Mouse (Mus musculus): ENCODE measurements around the gene Wsb1. TPM values are rescaled to one million over a fixed set of nuclear protein-coding genes. Genes with fewer than 3 reads are reported as not detected.

The Wsb1 gene
- 7.4 and 9.5 TPM in 2 replicates for polyA plus RNA-seq (2021; fragmentation: Nextera tagmentation)
- long read RNA-seq, experiment 1, transcript Wsb1-201 (9 exons, 2,476 nt) = major isoform, 23 of 165 reads
- long read RNA-seq, experiment 1, transcript Wsb1-206 (4 exons, 2,338 nt) = minor isoform, 11 of 165 reads
- long read RNA-seq, experiment 1, partial matches to known transcripts = 8 of 165 reads
- long read RNA-seq, experiment 1, other reads (novel, unspliced or antisense) = 122 of 165 reads
- long read RNA-seq, experiment 2, partial matches to known transcripts = 2 of 8 reads
- long read RNA-seq, experiment 2, other reads (novel, unspliced or antisense) = 2 of 8 reads

DNA sequence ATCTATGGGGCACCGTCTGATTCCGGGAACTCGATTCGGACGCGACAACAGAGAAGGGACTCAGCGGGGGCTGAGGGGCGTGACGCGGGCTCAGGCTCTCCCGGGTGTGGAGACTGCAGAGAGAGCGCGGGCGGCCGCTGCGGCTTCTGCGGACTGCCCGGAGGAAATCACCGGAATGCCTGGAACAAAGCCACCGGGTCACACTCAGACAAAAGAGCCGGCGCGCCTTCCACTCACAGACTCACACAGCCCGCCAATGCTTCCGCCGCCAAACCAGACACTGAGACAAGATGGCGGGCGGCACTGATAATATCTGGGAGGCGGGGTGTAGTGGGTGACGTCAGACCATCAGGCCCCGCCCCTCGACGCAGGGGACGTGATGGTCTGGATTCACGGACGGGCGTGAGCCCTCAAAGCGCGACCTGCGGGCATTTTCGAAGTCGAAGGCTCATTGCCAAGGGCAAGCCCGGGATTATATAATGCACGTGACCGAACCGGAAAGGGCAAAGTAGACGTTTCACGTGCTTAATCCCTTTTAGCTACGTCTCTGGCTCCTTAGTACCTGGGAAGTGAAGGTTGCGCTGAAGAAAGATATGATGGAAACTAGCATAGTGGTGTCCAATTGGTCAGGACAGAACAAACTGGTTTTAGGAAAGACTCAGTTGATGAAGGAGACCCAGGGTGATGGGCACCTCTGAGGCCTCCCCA, at the start of gene Wsb1:
TSS of gene Wsb1 (minus strand) at position 281 of the 708 bp plus-strand sequence.

DNA sequence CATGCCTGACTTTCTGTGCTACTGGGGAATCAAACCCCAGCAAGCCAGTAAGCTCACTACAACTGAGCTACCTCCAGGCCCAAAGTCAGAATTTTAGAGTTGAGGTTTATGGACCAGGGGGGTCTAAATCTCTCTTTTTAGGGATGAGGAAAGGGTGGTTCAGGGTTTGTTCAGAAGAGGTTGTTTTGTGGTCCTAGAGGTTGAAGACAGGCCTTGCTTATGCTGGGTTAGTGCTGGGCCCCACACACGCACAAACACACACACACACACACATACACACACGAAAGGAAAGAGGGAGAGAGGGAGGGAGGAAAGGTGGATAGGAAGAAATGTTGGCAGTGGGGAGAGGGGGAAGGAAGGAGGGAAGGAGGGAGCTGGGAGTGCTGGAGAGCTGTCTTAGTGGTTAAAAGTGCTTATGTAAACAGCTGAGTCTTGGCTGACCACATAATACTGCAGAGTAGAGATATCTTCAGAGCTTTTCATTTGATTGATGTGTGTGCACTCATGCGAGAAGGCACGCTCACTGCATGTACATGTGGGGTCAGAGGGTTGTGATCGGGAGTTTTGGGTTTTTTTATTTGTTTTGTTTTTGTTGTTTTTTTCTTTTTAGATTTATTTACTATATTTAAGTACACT, 42.5 kb upstream of the Wsb1 start, which contains the start of gene Gm9964:
TSS of gene Gm9964 (minus strand) at position 51 of the 636 bp plus-strand sequence.

Other genes starting within 250 kb of the Wsb1 start
- gene Ksr1, start 108.3 kb downstream of the Wsb1 start, polyA plus RNA-seq (2021; fragmentation: Nextera tagmentation) = 3.3 and 6.9 TPM in 2 replicates
- not detected in 2 replicates for gene Gm9964, start 42.2 kb upstream of the Wsb1 start, polyA plus RNA-seq (2021; fragmentation: Nextera tagmentation)
- gene Nf1, start 85.0 kb upstream of the Wsb1 start, polyA plus RNA-seq (2021; fragmentation: Nextera tagmentation) = 8.8 and 12.4 TPM in 2 replicates
- gene Omg, start 249.4 kb upstream of the Wsb1 start, polyA plus RNA-seq (2021; fragmentation: Nextera tagmentation) = 51.3 and 66.3 TPM in 2 replicates